Comparison of ENCODE assay signal across 12 mouse cellular contexts in the genomic region with DNA sequence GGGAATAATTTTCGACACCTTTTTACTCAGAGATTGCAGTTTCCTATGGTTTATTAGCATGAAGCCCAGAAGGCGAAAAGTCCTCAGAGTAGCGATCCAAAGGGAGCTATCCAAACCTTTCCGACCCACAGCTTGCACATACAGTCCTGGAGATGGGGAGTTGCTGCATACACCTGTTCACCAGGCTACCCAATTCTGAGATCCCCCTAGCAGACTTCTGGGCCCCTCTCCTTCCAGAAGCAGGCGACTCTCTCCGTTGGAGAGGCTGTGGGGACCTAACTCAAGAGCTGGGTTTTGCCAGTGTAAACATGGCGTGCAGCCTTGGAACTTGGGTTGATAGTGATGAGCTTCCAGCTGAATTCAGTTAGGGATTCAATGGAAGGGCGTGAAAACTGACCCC. TPM values are rescaled to one million over a fixed set of nuclear protein-coding genes. Genes with fewer than 3 reads are reported as not detected.
DNase-seq lines count a peak whose midpoint lies in the region; ATAC-seq and TF ChIP-seq lines count a peak whose summit lies in the region.
"Had no signal": no experiment of that assay in that cellular context is flagged by ENCODE, and none has a peak within 500 bp of the region (broad histone marks: within the 10 kb centered on the region; RNA-seq: fewer than 3 reads in every experiment).

No protein-coding gene starts in this region.

- TF ChIP-seq POLR2A in lung, adult 2 months (IDR thresholded peaks at IDR 0.05; ENCODE audit: borderline replicate concordance, extremely low read depth, low read depth, low read length), result no peak

- TF ChIP-seq EP300 in lung, postnatal 0 days (IDR thresholded peaks at IDR 0.05), result no peak

- no peak overlapping the region for H3K27ac ChIP-seq in lung, postnatal 0 days (ENCODE audit: low read length)
- H3K27ac ChIP-seq in embryonic facial prominence, embryonic 15.5 days (replicated peaks), result no peak overlapping the region
- no peak overlapping the region for H3K27ac ChIP-seq in midbrain, embryonic 14.5 days (replicated peaks; ENCODE audit: low read depth, low read length)
- H3K27ac ChIP-seq: heart, embryonic 10.5 days; liver, embryonic 13.5 days had no signal

- WGBS in lung, adult 2 months, result 51% methylated on average over 8 of the region's 8 CpGs
- 48% methylated on average over 8 of the region's 8 CpGs for WGBS in lung, postnatal 0 days
- WGBS in embryonic facial prominence, embryonic 15.5 days, result 49% methylated on average over 8 of the region's 8 CpGs
- 61% methylated on average over 8 of the region's 8 CpGs for WGBS in midbrain, embryonic 14.5 days

- H3K4me1 ChIP-seq in lung, adult 2 months (ENCODE audit: control insufficient read depth, insufficient read depth, low read length), result no peaks in the 10 kb centered on the region; the same call in 1 of the 2 replicates
- H3K4me1 ChIP-seq in lung, postnatal 0 days (ENCODE audit: insufficient read depth, low read depth, low read length), result no peaks in the 10 kb centered on the region
- H3K4me1 ChIP-seq in embryonic facial prominence, embryonic 15.5 days, result peaks cover 10% of the 10 kb centered on the region
- H3K4me1 ChIP-seq in midbrain, embryonic 14.5 days (ENCODE audit: control insufficient read depth, insufficient read depth, low read length), result peaks cover 8% of the 10 kb centered on the region; the same call in 1 of the 2 replicates

- no peak for ATAC-seq in cerebellum, adult (ENCODE audit: insufficient number of reproducible peaks, low FRiP score, low TSS enrichment)
- ATAC-seq in lung, postnatal 0 days, result no peak
- ATAC-seq in embryonic facial prominence, embryonic 15.5 days (ENCODE audit: insufficient number of reproducible peaks, low FRiP score, low TSS enrichment, low read depth), result no peak
- ATAC-seq in midbrain, embryonic 14.5 days (ENCODE audit: low FRiP score, low TSS enrichment), result no peak
- ATAC-seq in CD4-positive, CD25-positive, alpha-beta regulatory T cell, adult 4 months, result no peak

- H3K4me2 ChIP-seq in lung, postnatal 0 days (replicated peaks; ENCODE audit: low read depth, low read length), result no peak overlapping the region; the same call in 1 of the 2 replicates
- H3K4me2 ChIP-seq in embryonic facial prominence, embryonic 15.5 days (replicated peaks), result peak overlapping the region; percentile 93
- peak overlapping the region; percentile 87 for H3K4me2 ChIP-seq in midbrain, embryonic 14.5 days (ENCODE audit: low read length)

- TF ChIP-seq CTCF in lung, adult 2 months (IDR thresholded peaks at IDR 0.05; ENCODE audit: insufficient read depth, low read length), result no peak
- no peak for TF ChIP-seq CTCF in lung, postnatal 0 days (IDR thresholded peaks at IDR 0.05)

- H3K36me3 ChIP-seq in lung, postnatal 0 days (ENCODE audit: insufficient read depth, low read length), result no peaks in the 10 kb centered on the region
- no peaks in the 10 kb centered on the region for H3K36me3 ChIP-seq in embryonic facial prominence, embryonic 15.5 days
- no peaks in the 10 kb centered on the region for H3K36me3 ChIP-seq in midbrain, embryonic 14.5 days (ENCODE audit: control insufficient read depth, insufficient read depth, low read length)
- H3K36me3 ChIP-seq: G1E; heart, embryonic 10.5 days; liver, embryonic 13.5 days had no signal

- H3K4me3 ChIP-seq in lung, adult 2 months (replicated peaks; ENCODE audit: extremely low read depth, low read depth, low read length), result peak overlapping the region; percentile 8
- no peak overlapping the region for H3K4me3 ChIP-seq in lung, postnatal 0 days (ENCODE audit: low read depth, low read length)
- H3K4me3 ChIP-seq in embryonic facial prominence, embryonic 15.5 days (replicated peaks), result peak overlapping the region; percentile 51; the same call in 1 of the 2 replicates
- H3K4me3 ChIP-seq in midbrain, embryonic 14.5 days (replicated peaks; ENCODE audit: low read depth, low read length), result peak overlapping the region; percentile 50
- H3K4me3 ChIP-seq: liver, embryonic 13.5 days had no signal

- peak; percentile 32 for DNase-seq in cerebellum, adult 11-12 months
- DNase-seq in lung, adult 2 months, result no peak
- no peak for DNase-seq in lung, postnatal 0 days (ENCODE audit: low spot score)
- DNase-seq in midbrain, embryonic 14.5 days, result no peak
- DNase-seq in natural killer cell, adult 2 months (ENCODE audit: low spot score in 2 of 2), result no peak
- DNase-seq: kidney, adult 11 months; liver, embryonic 13.5 days had no signal

- H3K9ac ChIP-seq in lung, postnatal 0 days (replicated peaks; ENCODE audit: low read depth), result no peak overlapping the region
- no peak overlapping the region for H3K9ac ChIP-seq in embryonic facial prominence, embryonic 15.5 days
- H3K9ac ChIP-seq in midbrain, embryonic 14.5 days (replicated peaks; ENCODE audit: low read length), result no peak overlapping the region
- H3K9ac ChIP-seq: liver, embryonic 13.5 days had no signal

- no peaks in the 10 kb centered on the region for H3K9me3 ChIP-seq in lung, postnatal 0 days (ENCODE audit: low read length)
- H3K9me3 ChIP-seq in embryonic facial prominence, embryonic 15.5 days (replicated peaks), result no peaks in the 10 kb centered on the region
- no peaks in the 10 kb centered on the region for H3K9me3 ChIP-seq in midbrain, embryonic 14.5 days (ENCODE audit: control insufficient read depth, low read length)
- H3K9me3 ChIP-seq: G1E; heart, embryonic 10.5 days; liver, embryonic 13.5 days had no signal

- H3K27me3 ChIP-seq in lung, postnatal 0 days (replicated peaks; ENCODE audit: insufficient read depth, low read length), result peaks cover 20% of the 10 kb centered on the region
- peaks cover 33% of the 10 kb centered on the region for H3K27me3 ChIP-seq in embryonic facial prominence, embryonic 15.5 days
- H3K27me3 ChIP-seq in midbrain, embryonic 14.5 days (ENCODE audit: control insufficient read depth, insufficient read depth, low read length), result peaks cover 9% of the 10 kb centered on the region

RNA-seq across cellular contexts. Expression of a gene that starts 1.3 kb away (rescaled TPM):
- 1.7 and 1.9 TPM in 2 replicates for polyA plus RNA-seq in lung, adult 2 months (2012; rRNA removed)
- polyA plus RNA-seq in lung, postnatal 0 days (2015; fragmentation: Nextera tagmentation; extraction: Ambion mirVana), result 3.4 and 4.4 TPM in 2 replicates
- polyA plus RNA-seq in embryonic facial prominence, embryonic 15.5 days (2015; fragmentation: Nextera tagmentation; extraction: Ambion mirVana), result 1.7 and 2.0 TPM in 2 replicates
- 2.1 and 2.2 TPM in 2 replicates for polyA plus RNA-seq in midbrain, embryonic 14.5 days (2014; fragmentation: Nextera tagmentation; extraction: Ambion mirVana)
- not detected for polyA plus RNA-seq in CD4-positive, CD25-positive, alpha-beta regulatory T cell, adult 4 months (2017; shearing (Covaris generic))
- polyA plus RNA-seq: G1E had no signal

RNA-seq across cellular contexts. Expression of a gene that starts 54.0 kb away (rescaled TPM):
- polyA plus RNA-seq in lung, adult 2 months (2012; rRNA removed), result 31.4 and 35.2 TPM in 2 replicates
- 26.1 and 27.6 TPM in 2 replicates for polyA plus RNA-seq in lung, postnatal 0 days (2015; fragmentation: Nextera tagmentation; extraction: Ambion mirVana)
- 31.1 and 32.5 TPM in 2 replicates for polyA plus RNA-seq in embryonic facial prominence, embryonic 15.5 days (2015; fragmentation: Nextera tagmentation; extraction: Ambion mirVana)
- 36.3 and 41.4 TPM in 2 replicates for polyA plus RNA-seq in midbrain, embryonic 14.5 days (2014; fragmentation: Nextera tagmentation; extraction: Ambion mirVana)
- polyA plus RNA-seq in CD4-positive, CD25-positive, alpha-beta regulatory T cell, adult 4 months (2017; shearing (Covaris generic)), result 10 to 100 TPM; 13.1 to 16.2 TPM
